Mouse (Mus musculus) myocyte (in vitro differentiated cells): ENCODE data around the gene Rasa4. TPM values are rescaled to one million over a fixed set of nuclear protein-coding genes. Genes with fewer than 3 reads are reported as not detected.
A peak's percentile ranks its signal among the peaks of the same experiment; 100 is the strongest.

Experiments
- H3K27me3 ChIP-seq: one replicate; pipeline ENCODE4 v1.6.1; 2011; ENCODE audit not compliant: control insufficient read depth, insufficient read depth, insufficient read length
- H3K36me3 ChIP-seq: one replicate; pipeline ENCODE4 v1.6.1; 2011; ENCODE audit not compliant: control insufficient read depth, insufficient read depth
- H3K4me2 ChIP-seq: one replicate; pipeline ENCODE4 v1.6.1; 2011; ENCODE audit warnings: low read depth, control low read depth
- H3K4me3 ChIP-seq: one replicate; pipeline ENCODE4 v1.5.1; 2011; ENCODE audit warnings: mild to moderate bottlenecking, control low read depth, moderate library complexity
- H3K79me2 ChIP-seq: one replicate; pipeline ENCODE4 v1.6.1; 2011; ENCODE audit not compliant: control insufficient read depth, insufficient read depth
- H3ac ChIP-seq: one replicate; pipeline ENCODE4 v1.6.1; 2011; ENCODE audit not compliant: control insufficient read depth, insufficient read length
- CEBPB ChIP-seq: IDR thresholded peaks from 2 replicates; pipeline ENCODE4 v1.6.1; 2011; ENCODE audit warnings: mild to moderate bottlenecking, moderate library complexity; ENCODE audit not compliant: poor library complexity, insufficient read depth, severe bottlenecking
- E2F4 ChIP-seq: IDR thresholded peaks from one replicate; pipeline ENCODE4 v1.6.1; 2011; ENCODE audit warnings: mild to moderate bottlenecking, control low read depth, moderate library complexity; ENCODE audit not compliant: insufficient read depth
- MAX ChIP-seq: IDR thresholded peaks from one replicate; pipeline ENCODE4 v1.6.1; 2011; ENCODE audit warnings: low read depth, mild to moderate bottlenecking, control low read depth
- MYOD1 ChIP-seq, 3 experiments: IDR thresholded peaks; one replicate each; pipeline ENCODE4 v1.6.1; 2011; ENCODE audit warnings: control low read depth in 2 of 3, low read depth in 2 of 3, mild to moderate bottlenecking in 2 of 3, moderate library complexity in 1 of 3; ENCODE audit not compliant: insufficient read length in 2 of 3, control insufficient read depth in 1 of 3
- MYOG ChIP-seq, 3 experiments: IDR thresholded peaks; one replicate each; pipeline ENCODE4 v1.6.1; 2011; ENCODE audit warnings: control low read depth in 2 of 3, low read depth in 2 of 3, mild to moderate bottlenecking in 2 of 3; ENCODE audit not compliant: insufficient read length in 2 of 3, control insufficient read depth in 1 of 3, insufficient read depth in 1 of 3
- POLR2A ChIP-seq: IDR thresholded peaks from one replicate; pipeline ENCODE4 v1.6.1; 2011; ENCODE audit warnings: low read depth, mild to moderate bottlenecking, control low read depth, moderate library complexity; ENCODE audit not compliant: insufficient read length
- POLR2AphosphoS2 ChIP-seq: IDR thresholded peaks from one replicate; pipeline ENCODE4 v1.6.1; 2011; ENCODE audit warnings: low read depth, control low read depth; ENCODE audit not compliant: insufficient read length
- REST ChIP-seq: IDR thresholded peaks from one replicate; pipeline ENCODE4 v1.6.1; 2011; ENCODE audit warnings: mild to moderate bottlenecking, control low read depth, moderate library complexity; ENCODE audit not compliant: insufficient read depth, insufficient read length
- SRF ChIP-seq: IDR thresholded peaks from one replicate; pipeline ENCODE4 v1.6.1; 2011; ENCODE audit warnings: low read depth; ENCODE audit not compliant: control insufficient read depth, insufficient read length
- TCF12 ChIP-seq: IDR thresholded peaks from one replicate; pipeline ENCODE4 v1.6.1; 2011; ENCODE audit warnings: mild to moderate bottlenecking, control low read depth; ENCODE audit not compliant: poor library complexity, insufficient read depth, severe bottlenecking
- TCF3 ChIP-seq: IDR thresholded peaks from one replicate; pipeline ENCODE4 v1.6.1; 2011; ENCODE audit warnings: low read depth, control low read depth; ENCODE audit not compliant: insufficient read length
- USF1 ChIP-seq: IDR thresholded peaks from one replicate; pipeline ENCODE4 v1.6.1; 2011; ENCODE audit warnings: low read depth, mild to moderate bottlenecking, control low read depth, moderate library complexity
- polyA plus RNA-seq: library from polyadenylated mRNA; unstranded; fragments of >200 nt; fragmentation: generic; extraction: Trizol; gene quantifications from one replicate; pipeline ENCODE4 v1.2.1, GENCODE M21; 2012; ENCODE audit warnings: missing spikeins

The Rasa4 gene
- 26.9 TPM for polyA plus RNA-seq

- TF ChIP-seq POLR2AphosphoS2 = peak; percentile 75
- TF ChIP-seq POLR2A = peak; percentile 72
- no peak for TF ChIP-seq SRF
- Histone ChIP-seq H3ac (peak within 1 kb of the TSS; percentile 31), H3K36me3 (no peaks in the 10 kb centered on the region), H3K4me2 (peak within 1 kb of the TSS; percentile 88), H3K27me3 (no peaks in the 10 kb centered on the region), H3K79me2 (peaks cover 12% of the 10 kb centered on the region), H3K4me3 (peak within 1 kb of the TSS; percentile 68)
Measured at GRCm38 (mm10) chr5:136083669-136084107, at the start of gene Rasa4. Gene Rasa4, plus strand, starts transcription at chr5:136083916.

- no peak for TF ChIP-seq TCF3
- no peak for TF ChIP-seq MYOD1 (IDR thresholded peaks at IDR 0.05; ENCODE audit: control insufficient read depth in 1 of 3, insufficient read length in 2 of 3, low read depth in 2 of 3)
- no peak for TF ChIP-seq E2F4
- no peak for TF ChIP-seq CEBPB
- no peak for TF ChIP-seq MAX
- TF ChIP-seq TCF12 = no peak
- TF ChIP-seq USF1 = no peak
- TF ChIP-seq MYOG (IDR thresholded peaks at IDR 0.05; ENCODE audit: control insufficient read depth in 1 of 3, insufficient read depth in 1 of 3, insufficient read length in 2 of 3, low read depth in 2 of 3) = no peak
- TF ChIP-seq SRF = no peak
- TF ChIP-seq POLR2AphosphoS2 = no peak
- TF ChIP-seq REST = no peak
- Histone ChIP-seq H3K4me3 (no peak overlapping the region), H3K27me3 (no peaks in the 10 kb centered on the region), H3K36me3 (no peaks in the 10 kb centered on the region), H3ac (no peak overlapping the region), H3K79me2 (no peaks in the 10 kb centered on the region), H3K4me2 (no peak overlapping the region)
Measured at GRCm38 (mm10) chr5:136034868-136035267, 48.8 kb upstream of the Rasa4 start.

- Histone ChIP-seq H3K27me3 (no peaks in the 10 kb centered on the region), H3K36me3 (no peaks in the 10 kb centered on the region), H3ac (no peak overlapping the region), H3K79me2 (no peaks in the 10 kb centered on the region), H3K4me3 (no peak overlapping the region), H3K4me2 (no peak overlapping the region)
- TF ChIP-seq MAX (no peak), E2F4 (no peak), CEBPB (no peak), REST (no peak), MYOD1 (IDR thresholded peaks at IDR 0.05; ENCODE audit: control insufficient read depth in 1 of 3, insufficient read length in 2 of 3, low read depth in 2 of 3) (no peak), TCF12 (no peak), MYOG (IDR thresholded peaks at IDR 0.05; ENCODE audit: control insufficient read depth in 1 of 3, insufficient read depth in 1 of 3, insufficient read length in 2 of 3, low read depth in 2 of 3) (no peak), POLR2AphosphoS2 (no peak), SRF (no peak), TCF3 (no peak), USF1 (no peak), POLR2A (no peak)
Measured at GRCm38 (mm10) chr5:136035285-136035684, 48.4 kb upstream of the Rasa4 start.

DNA sequence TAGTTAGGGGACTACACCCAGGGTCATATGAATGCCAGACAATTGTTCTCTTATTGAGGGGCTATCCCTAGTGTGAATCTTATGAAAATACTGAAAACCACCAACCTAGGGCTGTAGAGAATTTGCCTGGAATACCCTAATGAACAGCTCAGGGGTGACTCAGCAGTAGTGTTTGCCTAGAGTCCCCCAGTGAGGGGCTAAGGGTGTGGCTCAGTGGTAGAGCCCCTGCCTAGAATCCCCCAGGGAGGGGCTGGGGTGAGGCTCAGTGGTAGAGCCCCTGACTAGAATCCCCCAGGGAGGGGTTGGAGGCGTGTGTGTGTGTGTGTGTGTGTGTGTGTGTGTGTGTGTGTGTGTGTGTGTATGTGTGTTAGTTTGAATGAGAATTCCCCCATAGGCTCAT lies 47.0 kb upstream of the Rasa4 start:
- Histone ChIP-seq H3ac (no peak overlapping the region), H3K4me2 (no peak overlapping the region), H3K79me2 (no peaks in the 10 kb centered on the region), H3K36me3 (no peaks in the 10 kb centered on the region), H3K4me3 (no peak overlapping the region), H3K27me3 (no peaks in the 10 kb centered on the region)
- TF ChIP-seq REST (no peak), MYOG (IDR thresholded peaks at IDR 0.05; ENCODE audit: control insufficient read depth in 1 of 3, insufficient read depth in 1 of 3, insufficient read length in 2 of 3, low read depth in 2 of 3) (no peak), MYOD1 (IDR thresholded peaks at IDR 0.05; ENCODE audit: control insufficient read depth in 1 of 3, insufficient read length in 2 of 3, low read depth in 2 of 3) (no peak), TCF3 (no peak), POLR2A (no peak)

DNA sequence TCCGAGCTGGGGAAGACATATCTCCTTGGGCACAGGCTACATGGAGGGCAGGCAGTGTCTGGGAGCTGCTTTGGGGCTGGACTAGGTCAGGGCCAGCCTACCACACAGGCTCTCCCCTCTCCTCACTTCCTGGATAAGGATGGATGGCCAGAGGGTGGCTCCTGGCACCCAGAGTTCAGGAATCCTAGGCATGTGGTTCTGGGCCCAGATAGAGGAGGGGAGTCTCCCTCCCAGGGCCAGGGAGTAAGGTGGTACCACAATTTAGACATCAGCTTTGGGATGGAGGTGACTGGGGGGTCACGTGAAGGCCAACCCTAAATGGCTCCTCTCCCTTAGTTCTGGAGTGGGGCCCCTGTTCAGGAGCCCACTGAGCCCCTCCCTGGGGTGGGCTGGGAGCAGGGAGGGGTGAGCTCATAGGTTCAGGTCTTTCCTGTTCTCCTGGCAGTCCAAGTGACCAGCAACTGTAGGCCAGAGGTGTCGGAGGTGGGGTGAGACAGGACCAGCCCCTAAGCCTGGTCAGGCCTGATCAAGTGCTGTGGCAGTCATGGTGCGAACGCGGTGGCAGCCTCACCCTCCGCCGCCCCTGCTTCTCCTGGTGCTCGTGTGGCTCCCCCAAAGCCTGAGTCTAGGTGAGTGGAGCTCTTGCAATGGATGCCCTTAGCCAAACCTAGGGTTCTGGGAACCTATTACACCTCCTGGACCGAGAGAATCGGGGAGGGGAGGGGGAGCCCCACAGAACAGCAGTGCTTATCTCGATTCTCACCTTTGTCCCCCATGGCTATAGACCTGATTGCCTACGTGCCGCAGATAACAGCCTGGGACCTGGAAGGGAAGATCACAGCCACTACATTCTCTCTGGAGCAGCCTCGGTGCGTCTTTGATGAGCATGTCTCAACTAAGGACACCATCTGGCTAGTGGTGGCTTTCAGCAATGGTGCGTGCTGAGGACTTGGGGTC lies 45.2 kb upstream of the Rasa4 start, which contains the start of gene Upk3b:
Upk3b (plus strand) TSS at position 239 of the 957 bp plus-strand sequence.
- Histone ChIP-seq H3K4me2 (no peak within 1 kb of the TSS), H3K36me3 (no peaks in the 10 kb centered on the region), H3K4me3 (no peak within 1 kb of the TSS), H3K79me2 (no peaks in the 10 kb centered on the region), H3K27me3 (no peaks in the 10 kb centered on the region), H3ac (no peak within 1 kb of the TSS)
- TF ChIP-seq CEBPB (no peak), MYOD1 (IDR thresholded peaks at IDR 0.05; ENCODE audit: control insufficient read depth in 1 of 3, insufficient read length in 2 of 3, low read depth in 2 of 3) (no peak), MYOG (IDR thresholded peaks at IDR 0.05; ENCODE audit: control insufficient read depth in 1 of 3, insufficient read depth in 1 of 3, insufficient read length in 2 of 3, low read depth in 2 of 3) (no peak), MAX (no peak), USF1 (no peak), POLR2AphosphoS2 (no peak), TCF12 (no peak), TCF3 (no peak), E2F4 (no peak), POLR2A (no peak), SRF (no peak), REST (no peak)
